Mouse (Mus musculus): ENCODE results near the gene Cox5a. TPM values are rescaled to one million over a fixed set of nuclear protein-coding genes. Genes with fewer than 3 reads are reported as not detected.

Cox5a gene
- polyA plus RNA-seq, 1 experiment from 2014 or later, result 604 TPM

DNA sequence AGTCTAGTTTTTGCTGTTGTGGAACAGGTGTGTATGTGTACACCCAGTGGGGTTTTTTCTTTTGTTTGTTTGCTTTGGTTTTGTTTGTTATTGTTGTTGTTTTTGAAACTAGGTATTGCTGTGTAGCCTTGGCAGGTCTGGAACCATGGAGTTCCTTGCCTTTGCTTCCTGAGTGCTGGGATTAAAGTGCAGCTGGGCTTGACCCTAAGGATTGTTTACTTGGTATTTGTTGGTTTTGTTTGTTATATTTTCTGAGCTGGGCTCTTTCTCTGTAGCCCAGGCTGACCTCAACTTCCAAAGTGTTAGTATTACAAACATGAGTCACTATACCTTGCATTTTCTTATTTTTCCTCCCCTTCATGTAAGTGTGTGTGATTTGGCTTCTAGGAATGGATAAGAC is 5.4 kb downstream of the Cox5a start:
- Histone ChIP-seq H3K36me3 (peaks cover 24% of the 10 kb centered on the region), H3K9me3 (no peaks in the 10 kb centered on the region), H3K27me3 (no peaks in the 10 kb centered on the region), H3K4me1 (replicated peaks) (peaks cover 19% of the 10 kb centered on the region), H3K9ac (replicated peaks) (no peak overlapping the region), H3K4me2 (no peak overlapping the region), H3K4me3 (replicated peaks) (no peak overlapping the region), H3K27ac (no peak overlapping the region)
- ATAC-seq (ENCODE audit: insufficient number of reproducible peaks, insufficient read depth, low FRiP score, low TSS enrichment, low read depth), result no peak

DNA sequence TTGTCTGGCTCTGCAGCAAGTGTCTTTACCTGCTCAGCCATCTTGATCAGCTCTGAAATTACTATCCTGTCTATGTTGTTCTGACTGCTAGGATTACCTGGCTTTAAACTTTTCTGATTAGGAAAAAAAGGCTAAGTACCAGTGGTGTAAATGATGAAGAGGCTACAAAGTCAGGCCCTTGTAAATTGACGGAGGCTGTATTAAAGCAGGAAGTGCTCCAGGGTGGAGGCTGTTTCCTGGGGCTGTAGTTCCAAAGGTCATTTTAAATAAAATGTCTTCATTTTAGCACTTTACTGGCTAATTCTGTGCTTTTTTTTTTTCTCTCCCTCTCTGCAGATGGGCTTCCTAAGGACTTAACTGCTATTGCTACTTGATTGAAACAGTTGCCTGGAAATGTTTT is 10.9 kb downstream of the Cox5a start:
- no peak for ATAC-seq (ENCODE audit: insufficient number of reproducible peaks, insufficient read depth, low FRiP score, low TSS enrichment, low read depth)
- H3K36me3 ChIP-seq, result peaks cover 51% of the 10 kb centered on the region
- peaks cover 3% of the 10 kb centered on the region; the same call in 1 of the 2 replicates for H3K4me1 ChIP-seq (replicated peaks)

DNA sequence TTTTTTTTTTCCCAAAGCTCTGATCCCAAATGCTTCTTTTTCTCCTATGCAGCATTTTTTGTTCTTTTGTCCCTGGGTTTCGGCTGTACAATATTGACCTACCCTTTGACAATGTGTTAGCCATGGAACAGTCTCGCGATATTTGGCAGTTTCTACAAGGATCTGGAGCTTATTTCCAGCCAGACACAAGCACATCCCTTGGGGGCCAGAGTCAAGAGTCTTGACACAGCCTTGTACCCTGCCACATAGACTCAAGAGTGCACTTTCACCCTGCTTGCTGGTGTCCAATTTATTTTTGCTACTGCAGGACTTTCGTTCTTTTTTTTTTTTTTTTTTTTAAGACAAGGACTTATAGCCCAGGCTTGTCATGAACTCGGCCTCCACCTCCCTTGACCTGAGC is 15.3 kb downstream of the Cox5a start:
- Histone ChIP-seq H3K9ac (replicated peaks) (no peak overlapping the region), H3K27ac (no peak overlapping the region), H3K4me2 (peak overlapping the region; percentile 83; the same call in 1 of the 2 replicates), H3K36me3 (peaks cover 52% of the 10 kb centered on the region), H3K4me1 (replicated peaks) (peaks cover 18% of the 10 kb centered on the region), H3K27me3 (no peaks in the 10 kb centered on the region), H3K4me3 (replicated peaks) (no peak overlapping the region), H3K9me3 (no peaks in the 10 kb centered on the region)
- ATAC-seq (ENCODE audit: insufficient number of reproducible peaks, insufficient read depth, low FRiP score, low TSS enrichment, low read depth), result no peak
- WGBS, result 90% methylated on average over 5 of the region's 5 CpGs

More for the DNA sequence above, 10.9 kb downstream of the Cox5a start:
- Histone ChIP-seq H3K9ac (replicated peaks) (no peak overlapping the region), H3K9me3 (no peaks in the 10 kb centered on the region), H3K27me3 (no peaks in the 10 kb centered on the region), H3K4me2 (no peak overlapping the region), H3K27ac (no peak overlapping the region), H3K4me3 (replicated peaks) (no peak overlapping the region)
- WGBS, result 65% methylated on average over 1 of the region's 1 CpGs

DNA sequence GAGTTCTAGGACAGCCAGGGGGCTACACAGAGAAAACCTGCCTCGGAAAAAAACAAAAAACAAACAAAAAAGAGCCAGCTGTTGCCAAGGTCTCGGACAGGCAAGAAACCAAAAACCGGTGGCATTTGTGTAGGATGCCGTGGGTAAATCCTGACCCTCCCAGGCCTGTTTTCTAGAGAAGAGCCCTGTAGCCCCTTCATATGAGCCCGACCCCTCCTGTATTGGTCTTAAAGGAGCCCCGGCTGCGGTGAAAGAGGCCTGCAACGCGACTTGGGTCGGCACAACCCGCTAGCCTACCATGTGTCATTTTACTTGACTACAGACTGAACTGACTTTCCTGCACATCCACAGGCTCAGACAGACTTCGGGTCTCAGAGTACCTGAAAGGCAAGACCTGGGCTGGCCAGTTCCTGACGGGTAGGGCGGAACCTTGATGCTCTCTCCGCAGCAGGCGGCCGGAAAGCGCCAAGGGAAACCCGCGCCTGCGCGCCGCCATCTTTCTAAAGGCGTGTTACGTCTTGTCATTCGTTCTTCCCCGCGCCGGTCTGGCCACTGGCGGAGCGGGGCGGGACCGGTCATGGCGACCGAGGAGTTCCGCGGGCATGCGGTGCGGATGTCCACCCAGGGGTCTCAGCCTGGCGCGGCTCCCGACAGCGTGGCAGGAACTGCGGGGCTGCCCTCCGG is 16.1 kb downstream of the Cox5a start, which contains the start of gene Fam219b:
Gene Fam219b (plus strand): TSS at position 485 of the 684 bp plus-strand sequence.
- H3K9ac ChIP-seq (replicated peaks), result peak within 1 kb of the TSS; percentile 82
- H3K9me3 ChIP-seq, result no peaks in the 10 kb centered on the region
- H3K27ac ChIP-seq, result peak within 1 kb of the TSS; percentile 85
- 2% methylated on average over 45 of the region's 45 CpGs for WGBS
- H3K4me3 ChIP-seq (replicated peaks), result peak within 1 kb of the TSS; percentile 92
- H3K36me3 ChIP-seq, result peaks cover 46% of the 10 kb centered on the region
- peak within 1 kb of the TSS; percentile 83 for H3K4me2 ChIP-seq
- peaks cover 18% of the 10 kb centered on the region for H3K4me1 ChIP-seq (replicated peaks)
- no peaks in the 10 kb centered on the region for H3K27me3 ChIP-seq
- peak; percentile 87 for ATAC-seq (ENCODE audit: insufficient number of reproducible peaks, insufficient read depth, low FRiP score, low TSS enrichment, low read depth)

DNA sequence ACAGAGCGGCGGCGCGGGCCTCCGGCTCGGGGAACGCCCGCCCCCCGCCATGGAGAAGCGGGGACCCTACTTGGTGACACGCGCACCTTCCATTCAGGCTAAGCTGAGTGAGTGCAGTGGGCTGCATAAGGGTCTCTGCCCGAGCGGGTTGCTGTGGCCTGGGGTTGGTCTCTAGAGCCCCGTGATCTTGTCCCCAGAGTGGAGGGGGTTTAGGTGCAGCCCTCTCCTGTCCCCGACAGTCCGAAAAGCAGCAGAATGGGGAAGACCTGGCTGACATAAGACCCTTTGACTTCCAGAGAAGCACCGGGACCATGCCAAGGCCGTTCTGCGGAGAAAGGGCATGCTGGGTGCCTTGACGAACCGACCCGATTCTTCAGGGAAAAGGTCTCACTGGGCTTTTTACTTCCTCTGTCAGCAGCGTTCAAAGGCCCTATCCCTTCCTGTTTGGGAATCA is 16.7 kb downstream of the Cox5a start:
- H3K27ac ChIP-seq, result peak overlapping the region; percentile 85
- peak overlapping the region; percentile 83 for H3K4me2 ChIP-seq
- ATAC-seq (ENCODE audit: insufficient number of reproducible peaks, insufficient read depth, low FRiP score, low TSS enrichment, low read depth), result 0 out of 2 replicates have a peak, but pooled peaks have one; percentile 64
- H3K9ac ChIP-seq (replicated peaks), result peak overlapping the region; percentile 82
- WGBS, result 2% methylated on average over 24 of the region's 24 CpGs
- peak overlapping the region; percentile 92 for H3K4me3 ChIP-seq (replicated peaks)
- peaks cover 46% of the 10 kb centered on the region for H3K36me3 ChIP-seq
- H3K4me1 ChIP-seq (replicated peaks), result peaks cover 18% of the 10 kb centered on the region
- H3K9me3 ChIP-seq, result no peaks in the 10 kb centered on the region
- no peaks in the 10 kb centered on the region for H3K27me3 ChIP-seq

DNA sequence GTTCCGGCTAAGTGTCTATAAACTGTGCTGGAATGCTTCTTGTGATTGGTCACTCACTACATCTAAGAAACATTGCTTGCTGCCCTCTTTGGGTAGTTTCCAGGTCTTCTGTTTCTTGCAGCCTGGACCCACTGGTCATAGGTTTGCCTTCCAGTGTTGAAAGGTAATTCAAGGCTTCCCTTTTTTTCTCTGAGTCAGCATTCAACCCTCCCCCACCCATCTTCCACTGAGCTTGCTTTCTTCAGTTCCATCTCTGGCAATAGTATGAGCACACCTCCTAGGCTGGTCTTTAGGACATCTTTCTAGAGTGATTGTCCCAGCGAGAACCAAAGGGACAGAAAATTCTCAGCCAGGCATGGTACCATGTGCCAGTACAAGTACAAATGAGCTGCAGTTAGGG is 18.5 kb downstream of the Cox5a start:
- H3K4me2 ChIP-seq, result no peak overlapping the region
- H3K9ac ChIP-seq (replicated peaks), result 0 out of 2 replicates have a peak overlapping the region, but pooled peaks have one; percentile 1
- H3K4me3 ChIP-seq (replicated peaks), result no peak overlapping the region
- H3K36me3 ChIP-seq, result peaks cover 50% of the 10 kb centered on the region
- H3K4me1 ChIP-seq (replicated peaks), result peaks cover 18% of the 10 kb centered on the region
- H3K27me3 ChIP-seq, result no peaks in the 10 kb centered on the region
- WGBS, result 90% methylated on average over 2 of the region's 2 CpGs
- no peak for ATAC-seq (ENCODE audit: insufficient number of reproducible peaks, insufficient read depth, low FRiP score, low TSS enrichment, low read depth)
- no peak overlapping the region for H3K27ac ChIP-seq
- no peaks in the 10 kb centered on the region for H3K9me3 ChIP-seq

DNA sequence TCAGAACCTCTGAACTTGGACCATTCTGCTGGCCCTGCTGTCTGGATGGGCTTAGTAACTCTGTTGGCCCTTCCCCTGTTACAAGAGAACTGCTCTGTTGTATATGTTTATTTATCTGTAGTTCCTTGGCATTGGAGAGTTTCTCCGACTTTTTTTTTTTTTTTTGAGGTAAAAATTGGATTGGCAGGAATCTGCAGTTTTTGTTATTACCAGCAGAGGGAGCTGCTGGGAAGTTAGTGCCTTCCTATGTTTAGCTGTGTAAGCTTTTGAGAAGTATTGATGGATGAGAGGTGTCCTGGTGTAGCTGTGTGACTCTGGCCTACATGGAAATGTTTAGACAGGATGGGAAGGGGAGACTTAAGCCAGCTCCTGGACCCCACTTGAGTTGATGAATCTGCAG is 20.2 kb downstream of the Cox5a start:
- H3K36me3 ChIP-seq, result peaks cover 67% of the 10 kb centered on the region
- H3K4me1 ChIP-seq (replicated peaks), result peaks cover 18% of the 10 kb centered on the region
- 19% methylated on average over 1 of the region's 1 CpGs for WGBS
- no peaks in the 10 kb centered on the region for H3K9me3 ChIP-seq
- no peak overlapping the region for H3K27ac ChIP-seq
- no peak overlapping the region for H3K4me2 ChIP-seq
- H3K4me3 ChIP-seq (replicated peaks), result no peak overlapping the region
- H3K27me3 ChIP-seq, result no peaks in the 10 kb centered on the region
- no peak overlapping the region for H3K9ac ChIP-seq (replicated peaks)
- no peak for ATAC-seq (ENCODE audit: insufficient number of reproducible peaks, insufficient read depth, low FRiP score, low TSS enrichment, low read depth)

DNA sequence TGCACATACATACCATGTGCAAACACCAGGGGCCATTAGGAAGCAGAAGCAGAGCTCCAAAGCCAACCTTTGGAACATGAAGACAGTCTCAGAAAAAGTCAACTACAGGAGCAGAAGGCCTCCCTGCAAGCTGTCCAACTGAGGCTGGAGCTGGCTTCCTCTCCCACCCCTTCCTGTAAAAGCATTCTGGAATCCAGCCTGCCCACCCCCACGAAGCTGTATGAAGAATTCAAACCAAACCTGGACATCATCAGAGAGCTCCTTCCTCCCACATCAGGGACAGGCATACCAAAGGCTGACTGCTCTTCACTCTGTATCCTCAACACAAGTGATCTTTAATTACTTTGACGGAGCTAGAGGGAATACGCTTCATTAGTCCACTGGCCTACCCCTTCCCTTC is 22.9 kb downstream of the Cox5a start:
- Histone ChIP-seq H3K27me3 (no peaks in the 10 kb centered on the region), H3K27ac (no peak overlapping the region), H3K9ac (replicated peaks) (no peak overlapping the region), H3K4me2 (no peak overlapping the region), H3K4me3 (replicated peaks) (no peak overlapping the region), H3K9me3 (no peaks in the 10 kb centered on the region), H3K4me1 (replicated peaks) (peaks cover 3% of the 10 kb centered on the region), H3K36me3 (peaks cover 92% of the 10 kb centered on the region)
- 67% methylated on average over 3 of the region's 3 CpGs for WGBS
- ATAC-seq (ENCODE audit: insufficient number of reproducible peaks, insufficient read depth, low FRiP score, low TSS enrichment, low read depth), result no peak

DNA sequence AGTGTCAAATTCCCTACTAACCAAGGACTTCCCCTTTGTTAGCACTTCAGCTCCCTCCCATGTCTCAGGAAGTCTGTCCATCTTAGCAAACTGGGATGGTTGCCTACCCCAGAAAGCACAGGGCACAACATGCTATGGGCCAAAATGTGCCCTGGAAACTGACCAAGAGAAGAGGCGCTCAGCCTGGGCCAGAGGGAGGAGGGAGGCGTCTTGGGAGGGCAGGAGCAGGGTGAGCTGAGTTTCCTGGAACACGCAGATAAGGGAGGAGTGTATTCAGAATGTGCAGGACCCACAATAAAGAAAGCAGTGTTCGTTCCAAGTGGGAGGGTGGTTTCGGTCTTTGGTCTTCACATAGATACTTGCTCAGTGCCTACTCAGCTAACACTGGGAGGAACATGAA is 26.2 kb downstream of the Cox5a start:
- Histone ChIP-seq H3K27ac (no peak overlapping the region), H3K4me1 (replicated peaks) (peaks cover 7% of the 10 kb centered on the region), H3K4me2 (no peak overlapping the region), H3K4me3 (replicated peaks) (no peak overlapping the region), H3K27me3 (no peaks in the 10 kb centered on the region), H3K9me3 (no peaks in the 10 kb centered on the region), H3K36me3 (peaks cover 85% of the 10 kb centered on the region), H3K9ac (replicated peaks) (no peak overlapping the region)
- 89% methylated on average over 5 of the region's 5 CpGs for WGBS
- ATAC-seq (ENCODE audit: insufficient number of reproducible peaks, insufficient read depth, low FRiP score, low TSS enrichment, low read depth), result no peak

DNA sequence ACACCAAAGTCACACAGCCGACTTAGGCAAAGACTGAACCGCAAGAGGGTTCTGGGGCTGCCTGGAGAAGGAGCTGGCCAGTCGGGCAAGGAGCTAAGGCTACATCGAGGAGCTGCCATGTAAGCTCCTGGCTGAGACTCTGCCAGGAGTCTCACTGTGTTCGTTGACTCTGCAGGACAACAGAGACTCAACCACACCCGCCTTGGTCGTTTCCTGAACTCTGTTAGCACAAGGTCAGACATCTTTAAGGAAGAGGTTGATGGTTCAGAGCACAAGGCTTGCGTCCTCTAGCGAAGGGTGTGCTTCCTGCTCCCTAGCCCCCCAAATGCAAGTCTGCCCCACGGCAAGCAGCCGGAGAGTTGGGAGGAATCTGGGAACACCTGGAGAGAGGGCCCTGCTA is 26.8 kb downstream of the Cox5a start:
- Histone ChIP-seq H3K27ac (no peak overlapping the region), H3K4me2 (no peak overlapping the region), H3K4me3 (replicated peaks) (no peak overlapping the region), H3K36me3 (peaks cover 79% of the 10 kb centered on the region), H3K27me3 (no peaks in the 10 kb centered on the region), H3K9ac (replicated peaks) (no peak overlapping the region), H3K9me3 (no peaks in the 10 kb centered on the region), H3K4me1 (replicated peaks) (peaks cover 7% of the 10 kb centered on the region)
- WGBS, result 92% methylated on average over 11 of the region's 11 CpGs
- no peak for ATAC-seq (ENCODE audit: insufficient number of reproducible peaks, insufficient read depth, low FRiP score, low TSS enrichment, low read depth)

DNA sequence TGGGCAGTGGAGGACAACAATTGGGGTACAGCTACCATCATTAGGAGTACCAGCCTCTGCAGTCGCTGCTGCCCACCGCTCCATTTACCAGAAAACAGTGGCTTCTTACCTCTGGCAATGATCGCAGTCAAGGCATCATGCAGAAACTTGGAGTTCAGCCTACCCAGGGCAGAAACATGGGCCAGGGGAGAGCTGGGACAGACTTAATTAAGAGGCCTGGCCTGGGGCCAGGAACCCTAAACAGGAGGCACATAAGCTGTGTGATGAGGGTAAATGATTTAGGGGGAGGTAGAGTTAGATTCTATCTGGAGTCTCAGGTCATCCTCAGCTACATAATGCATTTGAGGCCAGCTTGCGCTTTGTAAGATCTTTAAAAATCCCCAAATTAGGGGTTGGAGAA is 28.1 kb downstream of the Cox5a start:
- peaks cover 66% of the 10 kb centered on the region for H3K36me3 ChIP-seq
- WGBS, result 90% methylated on average over 4 of the region's 4 CpGs
- H3K4me1 ChIP-seq (replicated peaks), result peaks cover 7% of the 10 kb centered on the region
- H3K4me3 ChIP-seq (replicated peaks), result no peak overlapping the region
- no peaks in the 10 kb centered on the region for H3K27me3 ChIP-seq
- H3K9me3 ChIP-seq, result no peaks in the 10 kb centered on the region
- no peak overlapping the region for H3K27ac ChIP-seq
- ATAC-seq (ENCODE audit: insufficient number of reproducible peaks, insufficient read depth, low FRiP score, low TSS enrichment, low read depth), result no peak
- no peak overlapping the region for H3K4me2 ChIP-seq
- H3K9ac ChIP-seq (replicated peaks), result no peak overlapping the region

Data from limb, embryonic 12.5 days (tissue).